Mouse (Mus musculus): ENCODE measurements around the gene Gja3.

Gja3 gene

GRCm38 (mm10) chr14:57032850-57033249 lies 25.1 kb downstream of the Gja3 start:
- peak; percentile 74 for DNase-seq

- peak; percentile 61 for DNase-seq
Observed at GRCm38 (mm10) chr14:57018436-57018835, 39.5 kb downstream of the Gja3 start.

- peak; percentile 87 for DNase-seq
Observed at GRCm38 (mm10) chr14:57016806-57017205, 41.1 kb downstream of the Gja3 start.

GRCm38 (mm10) chr14:56988621-56989020 lies 69.3 kb downstream of the Gja3 start:
- DNase-seq: peak; percentile 30

All from heart, adult 11 months (tissue).